Mouse (Mus musculus) liver, postnatal 0 days (tissue): ENCODE measurements around the gene Cfap45. TPM values are rescaled to one million over a fixed set of nuclear protein-coding genes. Genes with fewer than 3 reads are reported as not detected.
A peak's percentile ranks its signal among the peaks of the same experiment; 100 is the strongest.

Experiments used
- ATAC-seq: fragments of 200-750 bp; cut with Nextera tagmentation; 2 replicates; pipeline ENCODE4 v1.8.0; 2017; ENCODE audit warnings: mild to moderate bottlenecking, moderate library complexity
- DNase-seq: peaks from one replicate; pipeline ENCODE4 v3.0.0-alpha.2; 2016
- H3K27ac ChIP-seq: fragments of 300-500 bp; sonication (generic); 2 replicates; pipeline ENCODE4 v1.5.1; 2014; ENCODE audit warnings: antibody characterized with exemption, moderate library complexity, mild to moderate bottlenecking, low read depth
- H3K27me3 ChIP-seq: fragments of 300-500 bp; sonication (generic); 2 replicates; pipeline ENCODE4 v1.6.1; 2014; ENCODE audit warnings: low read length, control low read depth, mixed read lengths; ENCODE audit not compliant: insufficient read depth
- H3K36me3 ChIP-seq: fragments of 300-500 bp; sonication (generic); replicated peaks from 2 replicates; pipeline ENCODE4 v1.6.1; 2014; ENCODE audit warnings: mild to moderate bottlenecking, control low read depth, low read length, moderate library complexity, mixed read lengths; ENCODE audit not compliant: insufficient read depth
- H3K4me1 ChIP-seq: fragments of 300-500 bp; sonication (generic); 2 replicates; pipeline ENCODE4 v1.6.1; 2014; ENCODE audit warnings: antibody characterized with exemption, mild to moderate bottlenecking, control low read depth; ENCODE audit not compliant: insufficient read depth
- H3K4me2 ChIP-seq: fragments of 300-500 bp; sonication (generic); 2 replicates; pipeline ENCODE4 v1.6.1; 2014; ENCODE audit warnings: low read depth, mild to moderate bottlenecking, low read length, moderate library complexity, mixed read lengths
- H3K4me3 ChIP-seq: fragments of 300-500 bp; sonication (generic); 2 replicates; pipeline ENCODE4 v1.5.1; 2014; ENCODE audit warnings: low read depth, low read length
- H3K9ac ChIP-seq: fragments of 300-500 bp; sonication (generic); replicated peaks from 2 replicates; pipeline ENCODE4 v1.6.1; 2014; ENCODE audit warnings: mild to moderate bottlenecking, moderate library complexity
- H3K9me3 ChIP-seq: fragments of 300-500 bp; sonication (generic); 2 replicates; pipeline ENCODE4 v1.6.1; 2016; ENCODE audit warnings: mild to moderate bottlenecking, control low read depth, low read length, mixed read lengths
- CTCF ChIP-seq: sonication (generic); IDR thresholded peaks from 2 replicates; pipeline ENCODE4 v1.5.1; 2016; ENCODE audit warnings: antibody characterized with exemption, low read depth
- EP300 ChIP-seq: IDR thresholded peaks from 2 replicates; pipeline ENCODE4 v1.6.1; 2016; ENCODE audit warnings: antibody characterized with exemption, low read depth, mild to moderate bottlenecking
- WGBS: fragments of 180-500 bp; shearing (Covaris S2); extraction: QIAGEN DNeasy Blood & Tissue Kit; methylation state at CpG from one replicate; pipeline ENCODE4 v1.1.7; 2014; ENCODE audit not compliant: insufficient replicate concordance; 5-methylcytosine and 5-hydroxymethylcytosine counted together
- polyA plus RNA-seq: library from polyadenylated mRNA; unstranded; fragments of >200 nt; fragmentation: Nextera tagmentation; extraction: Ambion mirVana; gene quantifications from 2 replicates; pipeline ENCODE4 v1.2.1, GENCODE M21; 2015

Cfap45 gene
- polyA plus RNA-seq, 1 experiment from 2014 or later = 0.32 TPM

- no peak overlapping the region for H3K4me2 ChIP-seq
- ATAC-seq (no peak), DNase-seq (no peak)
- TF ChIP-seq EP300 = no peak
- TF ChIP-seq CTCF = no peak
- H3K4me1 ChIP-seq = peaks cover 20% of the 10 kb centered on the region
- WGBS = 76% methylated on average over 6 of the region's 6 CpGs
- H3K36me3 ChIP-seq = no peaks in the 10 kb centered on the region
- H3K4me3 ChIP-seq = no peak overlapping the region
- no peak overlapping the region for H3K9ac ChIP-seq
- no peaks in the 10 kb centered on the region for H3K27me3 ChIP-seq
- H3K9me3 ChIP-seq = no peaks in the 10 kb centered on the region
- no peak overlapping the region for H3K27ac ChIP-seq
Observed at GRCm38 (mm10) chr1:172485821-172486220, 34.8 kb upstream of the Cfap45 start.

- H3K9me3 ChIP-seq = no peaks in the 10 kb centered on the region
- WGBS = 67% methylated on average over 4 of the region's 4 CpGs
- H3K36me3 ChIP-seq = no peaks in the 10 kb centered on the region
- peaks cover 17% of the 10 kb centered on the region for H3K4me1 ChIP-seq
- no peak overlapping the region for H3K4me3 ChIP-seq
- no peak overlapping the region for H3K9ac ChIP-seq
- H3K4me2 ChIP-seq = no peak overlapping the region
- ATAC-seq = no peak
- TF ChIP-seq EP300 (no peak), CTCF (no peak)
- H3K27me3 ChIP-seq = no peaks in the 10 kb centered on the region
- H3K27ac ChIP-seq = no peak overlapping the region
- DNase-seq = no peak
Observed at GRCm38 (mm10) chr1:172486236-172486635, 34.4 kb upstream of the Cfap45 start.

- no peak overlapping the region for H3K27ac ChIP-seq
- H3K36me3 ChIP-seq = no peaks in the 10 kb centered on the region
- peaks cover 14% of the 10 kb centered on the region for H3K4me1 ChIP-seq
- 75% methylated on average over 5 of the region's 5 CpGs for WGBS
- no peak overlapping the region for H3K9ac ChIP-seq
- no peak overlapping the region for H3K4me3 ChIP-seq
- no peak for ATAC-seq
- no peaks in the 10 kb centered on the region for H3K27me3 ChIP-seq
- H3K9me3 ChIP-seq = no peaks in the 10 kb centered on the region
- TF ChIP-seq CTCF (no peak), EP300 (no peak)
- DNase-seq = no peak
- no peak overlapping the region for H3K4me2 ChIP-seq
Observed at GRCm38 (mm10) chr1:172486651-172487050, 34.0 kb upstream of the Cfap45 start.

- DNase-seq = no peak
- no peak overlapping the region for H3K9ac ChIP-seq
- no peaks in the 10 kb centered on the region for H3K27me3 ChIP-seq
Observed at GRCm38 (mm10) chr1:172487859-172488258, 32.7 kb upstream of the Cfap45 start.

GRCm38 (mm10) chr1:172488831-172489230 is 31.8 kb upstream of the Cfap45 start:
- WGBS = 59% methylated on average over 7 of the region's 7 CpGs
- Histone ChIP-seq H3K4me3 (no peak overlapping the region), H3K9ac (no peak overlapping the region), H3K36me3 (no peaks in the 10 kb centered on the region), H3K9me3 (no peaks in the 10 kb centered on the region), H3K4me1 (peaks cover 3% of the 10 kb centered on the region; the same call in 1 of the 2 replicates), H3K27me3 (no peaks in the 10 kb centered on the region), H3K27ac (no peak overlapping the region), H3K4me2 (no peak overlapping the region)
- no peak for ATAC-seq
- DNase-seq = no peak
- TF ChIP-seq CTCF (no peak), EP300 (no peak)

More at GRCm38 (mm10) chr1:172487859-172488258, 32.7 kb upstream of the Cfap45 start:
- Histone ChIP-seq H3K36me3 (no peaks in the 10 kb centered on the region), H3K4me2 (no peak overlapping the region), H3K4me1 (peaks cover 6% of the 10 kb centered on the region), H3K9me3 (no peaks in the 10 kb centered on the region), H3K4me3 (no peak overlapping the region), H3K27ac (no peak overlapping the region)
- WGBS = 72% methylated on average over 4 of the region's 4 CpGs
- TF ChIP-seq EP300 (no peak), CTCF (no peak)
- no peak for ATAC-seq

GRCm38 (mm10) chr1:172489585-172490250 is 30.9 kb upstream of the Cfap45 start:
- no peaks in the 10 kb centered on the region for H3K9me3 ChIP-seq
- no peak overlapping the region for H3K9ac ChIP-seq
- TF ChIP-seq EP300 = no peak
- no peak for TF ChIP-seq CTCF
- no peaks in the 10 kb centered on the region for H3K36me3 ChIP-seq
- WGBS = 51% methylated on average over 12 of the region's 12 CpGs
- H3K4me3 ChIP-seq = no peak overlapping the region
- ATAC-seq (peak; percentile 14; the same call in 1 of the 2 replicates), DNase-seq (peak; percentile 12)
- peak overlapping the region; percentile 64 for H3K4me2 ChIP-seq
- peaks cover 3% of the 10 kb centered on the region; the same call in 1 of the 2 replicates for H3K4me1 ChIP-seq
- no peak overlapping the region for H3K27ac ChIP-seq
- H3K27me3 ChIP-seq = no peaks in the 10 kb centered on the region
